Mouse (Mus musculus) left cerebral cortex, postnatal 4 days (tissue): ENCODE data around the gene Esp34. TPM values are rescaled to one million over a fixed set of nuclear protein-coding genes. Genes with fewer than 3 reads are reported as not detected.

Source experiments
- DNase-seq: peaks from one replicate; pipeline ENCODE4 v3.0.0-alpha.2; 2022
- intact Hi-C: fragments of 180-260 bp; cut with DNase I; formaldehyde crosslinking; loops from one replicate; pipeline ENCODE4 v1.15.1; 2025
- total RNA-seq, 2 experiments: library from RNA; stranded (reverse); gene quantifications; 2 replicates each; pipeline ENCODE4 v1.2.3; 2021

The Esp34 gene
- not detected for total RNA-seq

GRCm38 (mm10) chr17:38553892-38554291 is at the start of gene Esp34:
Esp34 (plus strand) TSS chr17:38554192.
- intact Hi-C loops, result no loop called here
- DNase-seq, result no peak

GRCm38 (mm10) chr17:38562527-38562926 is 8.5 kb downstream of the Esp34 start:
- DNase-seq, result no peak
- intact Hi-C loops, result no loop called here

Other genes starting within 250 kb of the Esp34 start
- not detected for gene Olfr137, start 246.6 kb upstream of the Esp34 start, total RNA-seq
- not detected for gene Olfr136, start 224.4 kb upstream of the Esp34 start, total RNA-seq
- not detected for gene Esp36, start 134.0 kb upstream of the Esp34 start, total RNA-seq
- not detected for gene Esp31, start 85.3 kb downstream of the Esp34 start, total RNA-seq